Mouse (Mus musculus) leukemia stem cell, adult 10-12 weeks (primary cell): ENCODE results near the gene Fam171b. TPM values are rescaled to one million over a fixed set of nuclear protein-coding genes. Genes with fewer than 3 reads are reported as not detected.

Experiments used
- polyA plus RNA-seq: library from polyadenylated mRNA; stranded (reverse); fragments of >175 nt; gene quantifications from 2 replicates; pipeline ENCODE4 v1.2.3, GENCODE M21; 2012; ENCODE audit warnings: low replicate concordance

The Fam171b gene
- 0.03 TPM in 1 of 2 replicates, not detected in the other for polyA plus RNA-seq

GRCm38 (mm10) chr2:83812483-83813272 lies at the start of gene Fam171b:
Fam171b (plus strand) TSS chr2:83812636.

Other genes with a start within 250 kb of the Fam171b start
- gene Zc3h15, start 168.2 kb upstream of the Fam171b start, polyA plus RNA-seq, result 196 and 445 TPM in 2 replicates
- gene Itgav, start 88.2 kb upstream of the Fam171b start, polyA plus RNA-seq, result 17.1 and 19.9 TPM in 2 replicates
- not detected in 2 replicates for gene Zswim2, start 128.6 kb downstream of the Fam171b start, polyA plus RNA-seq
- not detected in 2 replicates for gene Gm13698, start 143.1 kb downstream of the Fam171b start, polyA plus RNA-seq
- not detected in 2 replicates for gene Gm13693, start 148.9 kb downstream of the Fam171b start, polyA plus RNA-seq
- not detected in 2 replicates for gene Gm13695, start 154.7 kb downstream of the Fam171b start, polyA plus RNA-seq
- gene Gm13696, start 160.5 kb downstream of the Fam171b start, polyA plus RNA-seq, result not detected in 2 replicates
- not detected in 2 replicates for gene Gm13694, start 166.3 kb downstream of the Fam171b start, polyA plus RNA-seq
- gene Gm13697, start 172.1 kb downstream of the Fam171b start, polyA plus RNA-seq, result not detected in 2 replicates
- not detected in 2 replicates for gene Gm13691, start 177.9 kb downstream of the Fam171b start, polyA plus RNA-seq